Mouse (Mus musculus) kidney, adult 9 months (tissue): Measurements from ENCODE around the gene Aqp6.
A peak's percentile ranks its signal among the peaks of the same experiment; 100 is the strongest.

Source experiments
- DNase-seq: peaks from one replicate; pipeline ENCODE4 v3.0.0; 2022

The Aqp6 gene

DNA sequence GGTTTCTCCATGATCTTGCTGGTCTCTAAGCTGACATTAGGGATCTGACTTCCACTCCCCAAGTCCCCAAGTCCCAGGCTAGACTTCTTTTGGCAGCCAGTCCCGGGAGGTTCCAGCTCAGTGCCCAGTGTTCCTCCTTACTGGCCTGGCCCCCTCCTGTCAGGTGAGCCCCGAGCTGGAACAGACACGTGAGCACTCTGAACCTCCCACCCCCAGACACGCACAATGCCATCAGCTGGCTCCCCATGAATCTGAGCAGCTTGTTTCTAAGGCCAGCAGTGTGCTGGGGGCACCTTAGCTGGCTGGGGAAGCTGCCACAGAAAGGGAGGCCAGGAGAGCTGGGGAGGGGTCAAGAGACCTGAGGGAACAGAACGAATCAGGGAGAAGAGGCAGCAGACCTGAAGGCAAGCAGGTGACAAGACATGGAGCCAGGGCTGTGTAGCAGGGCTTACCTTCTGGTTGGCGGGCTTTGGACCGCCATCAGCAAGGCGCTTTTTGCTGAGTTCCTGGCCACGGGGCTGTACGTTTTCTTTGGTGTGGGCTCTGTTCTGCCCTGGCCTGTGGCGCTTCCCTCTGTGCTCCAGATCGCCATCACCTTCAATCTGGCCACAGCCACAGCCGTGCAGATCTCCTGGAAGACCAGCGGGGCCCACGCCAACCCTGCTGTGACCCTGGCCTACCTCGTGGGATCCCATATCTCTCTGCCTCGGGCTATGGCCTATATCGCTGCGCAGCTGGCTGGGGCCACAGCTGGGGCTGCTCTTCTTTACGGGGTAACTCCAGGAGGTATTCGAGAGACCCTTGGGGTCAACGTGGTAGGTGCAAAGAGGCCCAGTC lies at the start of gene Aqp6:
TSS of gene Aqp6 (plus strand) at position 415 of the 837 bp plus-strand sequence.
- DNase-seq, result no peak

DNA sequence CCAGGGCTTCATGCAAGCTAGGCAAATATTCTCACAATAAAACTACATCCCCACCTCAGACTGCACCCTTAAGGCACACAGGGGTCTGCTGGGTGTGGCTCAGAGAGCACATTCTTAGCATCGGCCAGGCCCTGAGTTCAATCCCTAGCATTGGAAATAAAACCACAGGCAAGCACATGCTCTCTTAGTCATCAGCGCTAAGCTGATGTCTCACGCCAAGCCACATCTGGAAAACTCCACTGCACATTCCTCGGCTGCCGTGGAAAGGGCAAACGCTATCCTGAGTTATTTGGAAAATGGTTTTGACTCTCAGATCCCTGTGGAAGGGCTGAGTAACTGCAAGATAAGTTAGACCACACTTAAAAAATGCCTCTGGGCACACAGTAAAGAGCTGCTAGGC lies 47.4 kb upstream of the Aqp6 start:
- DNase-seq, result no peak

- no peak for DNase-seq
Measured at GRCm38 (mm10) chr15:99558947-99559346, 42.3 kb upstream of the Aqp6 start.

DNA sequence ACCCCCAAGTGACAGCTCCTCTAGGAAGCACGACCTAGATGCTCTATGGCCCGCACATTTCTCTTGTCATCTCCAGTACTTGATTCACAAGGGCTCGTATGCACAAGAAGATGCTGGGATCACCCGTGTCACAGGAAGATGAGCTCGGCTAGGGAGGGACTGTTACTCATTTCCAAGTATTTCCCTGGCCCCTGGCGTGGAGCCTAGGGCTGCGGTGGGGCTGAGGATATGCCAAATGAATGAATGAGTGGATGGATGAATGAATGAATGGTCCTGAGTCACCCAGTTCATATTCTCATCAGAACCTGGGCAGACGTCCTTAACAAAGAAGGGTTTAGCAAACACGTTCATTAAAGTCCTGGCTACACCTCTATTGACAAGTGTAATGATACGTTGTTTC lies 41.0 kb upstream of the Aqp6 start:
- no peak for DNase-seq

DNA sequence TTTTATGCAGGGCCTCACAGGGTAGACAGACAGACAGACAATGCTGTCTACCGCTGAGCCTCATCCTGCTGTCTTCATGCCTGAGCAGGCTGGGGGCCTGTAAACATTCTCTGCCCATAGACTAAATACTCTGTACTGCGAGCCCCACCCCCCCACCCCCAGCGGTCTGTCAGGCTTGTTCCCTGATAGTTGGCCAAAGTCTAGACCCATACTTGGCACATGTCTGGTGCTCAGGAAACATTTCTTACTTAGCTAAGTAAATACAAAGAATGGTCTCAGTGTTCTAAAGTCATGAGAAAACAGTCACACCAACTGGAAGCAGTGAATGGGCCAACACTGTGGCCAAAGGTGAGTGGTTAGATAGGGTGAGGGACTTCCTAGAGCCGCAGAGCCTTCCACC lies 33.8 kb upstream of the Aqp6 start:
- DNase-seq, result peak; percentile 55

DNA sequence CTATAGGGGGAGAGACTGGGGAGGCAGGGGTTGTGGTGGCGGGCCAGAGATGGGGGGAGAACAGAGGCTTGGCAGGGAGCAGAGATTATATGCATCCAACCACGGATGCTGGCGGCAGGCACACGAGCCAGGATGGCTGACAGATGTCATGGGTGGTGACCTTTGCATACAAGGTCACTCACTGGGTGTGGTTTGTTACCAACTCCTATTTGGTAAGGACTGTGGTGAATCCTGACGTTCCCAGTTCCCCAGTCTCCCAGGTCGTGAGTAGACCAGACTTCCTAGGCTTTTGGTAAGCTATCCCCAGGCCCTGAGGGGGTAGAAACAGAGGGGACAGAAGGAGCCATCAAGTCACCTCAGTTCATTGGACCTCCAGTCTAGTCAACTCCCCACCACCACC lies 32.5 kb upstream of the Aqp6 start:
- DNase-seq, result no peak

- DNase-seq, result no peak
Measured at GRCm38 (mm10) chr15:99569123-99569522, 32.1 kb upstream of the Aqp6 start.

DNA sequence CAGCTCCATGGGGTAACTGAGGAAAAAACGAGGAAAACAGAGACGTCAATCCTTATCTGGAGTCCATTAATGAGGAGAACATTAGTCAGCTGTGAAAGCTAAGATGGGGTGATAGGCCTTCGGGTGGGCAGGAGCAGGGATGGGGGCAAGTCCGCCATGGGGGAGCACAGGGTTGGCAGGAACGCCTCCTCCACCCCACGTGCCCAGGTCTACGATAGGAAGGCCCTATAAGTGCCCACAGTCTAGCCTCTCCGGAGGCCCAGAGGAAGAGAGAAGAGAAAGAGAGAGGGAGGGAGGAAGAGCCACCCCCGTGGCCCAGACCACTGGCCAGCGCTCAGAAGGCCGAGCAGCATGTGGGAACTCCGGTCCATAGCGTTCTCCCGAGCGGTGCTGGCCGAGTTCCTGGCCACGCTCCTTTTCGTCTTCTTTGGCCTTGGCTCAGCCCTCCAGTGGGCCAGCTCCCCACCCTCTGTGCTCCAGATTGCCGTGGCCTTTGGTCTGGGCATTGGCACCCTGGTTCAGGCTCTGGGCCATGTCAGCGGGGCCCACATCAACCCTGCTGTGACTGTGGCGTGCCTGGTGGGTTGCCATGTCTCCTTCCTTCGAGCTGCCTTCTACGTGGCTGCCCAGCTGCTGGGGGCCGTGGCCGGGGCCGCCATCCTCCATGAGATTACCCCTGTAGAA lies 22.3 kb upstream of the Aqp6 start, which contains the start of gene Aqp2:
TSS of gene Aqp2 (plus strand) at position 254 of the 684 bp plus-strand sequence.
- DNase-seq, result peak; percentile 16

- DNase-seq, result peak; percentile 47
Measured at GRCm38 (mm10) chr15:99583463-99584344, 17.5 kb upstream of the Aqp6 start.

DNA sequence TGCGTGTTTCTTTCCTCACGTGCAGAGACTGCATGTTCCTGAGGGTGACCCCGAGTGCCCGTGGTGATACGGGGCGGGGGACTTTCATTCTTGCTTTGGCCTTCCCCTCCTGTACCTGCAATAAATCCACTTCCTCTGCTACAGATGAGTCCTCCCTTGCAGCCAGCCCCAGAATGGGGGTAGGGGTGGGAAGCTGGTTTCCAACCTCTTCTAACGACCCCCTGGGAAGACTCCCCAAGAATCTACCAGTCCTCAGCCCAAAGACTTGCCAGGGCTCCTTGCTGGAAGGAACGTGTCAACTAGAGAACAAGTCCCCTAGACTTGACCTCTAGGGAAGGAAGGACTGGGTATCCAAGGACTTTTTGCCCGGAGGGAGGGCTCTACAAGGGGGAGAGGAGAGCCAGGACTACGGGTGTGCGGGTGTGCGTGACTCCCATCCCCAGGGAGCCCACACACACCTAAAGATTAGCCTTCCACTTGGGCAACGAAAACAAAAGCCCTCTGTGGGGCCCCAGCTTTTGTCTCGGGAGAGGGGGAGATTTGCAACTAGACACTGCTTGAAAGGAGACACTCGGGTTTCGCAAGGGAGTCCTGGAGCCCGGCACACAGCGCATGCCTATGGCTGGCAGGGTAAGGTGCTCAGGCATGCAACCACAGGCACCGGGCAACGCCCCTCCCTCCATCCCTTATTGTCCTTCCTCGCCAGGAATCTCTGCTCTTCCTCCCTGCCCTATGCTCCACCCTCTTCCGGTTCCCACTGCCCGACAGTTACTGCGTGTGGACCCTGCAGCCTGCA lies 16.6 kb upstream of the Aqp6 start:
- no peak for DNase-seq

DNA sequence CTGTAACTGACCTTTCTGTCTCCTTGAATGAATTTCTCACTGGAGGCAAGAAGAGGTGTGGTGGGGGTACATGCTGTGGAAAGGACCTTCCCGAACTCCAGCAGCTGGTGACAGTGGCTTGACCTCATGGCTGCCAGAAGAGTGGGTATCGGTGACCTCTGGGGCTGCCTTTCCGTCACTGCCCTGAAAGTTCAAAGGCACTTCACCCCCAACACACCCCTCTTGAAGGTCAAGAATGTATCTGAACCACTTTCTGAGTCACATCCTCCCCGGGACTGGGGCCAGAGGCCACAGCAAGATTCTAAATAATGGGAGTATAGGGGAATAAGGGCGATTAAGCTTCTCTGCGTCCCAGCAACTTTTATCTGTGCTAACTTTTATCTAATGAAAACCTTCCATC lies 15.5 kb upstream of the Aqp6 start:
- DNase-seq, result no peak

DNA sequence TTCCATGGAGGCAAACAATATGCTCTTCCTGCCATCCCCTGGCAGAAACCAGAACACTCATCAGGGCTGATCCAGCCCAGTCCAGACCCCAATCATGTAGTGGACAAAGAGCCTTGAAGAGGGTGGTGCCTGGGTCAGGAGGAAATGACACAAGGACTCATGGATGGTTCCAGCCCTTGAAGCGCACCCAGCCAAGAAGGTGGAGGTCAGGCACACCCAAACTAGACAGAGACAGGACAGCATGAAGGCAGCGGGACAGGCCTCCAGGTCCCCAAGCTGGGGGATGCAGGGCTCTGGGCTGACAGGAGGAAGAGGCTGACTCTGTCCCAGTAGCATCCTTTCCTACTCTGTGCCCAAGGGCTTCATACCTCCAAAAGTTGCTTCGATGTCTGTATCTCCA lies 14.7 kb upstream of the Aqp6 start:
- DNase-seq, result no peak

DNA sequence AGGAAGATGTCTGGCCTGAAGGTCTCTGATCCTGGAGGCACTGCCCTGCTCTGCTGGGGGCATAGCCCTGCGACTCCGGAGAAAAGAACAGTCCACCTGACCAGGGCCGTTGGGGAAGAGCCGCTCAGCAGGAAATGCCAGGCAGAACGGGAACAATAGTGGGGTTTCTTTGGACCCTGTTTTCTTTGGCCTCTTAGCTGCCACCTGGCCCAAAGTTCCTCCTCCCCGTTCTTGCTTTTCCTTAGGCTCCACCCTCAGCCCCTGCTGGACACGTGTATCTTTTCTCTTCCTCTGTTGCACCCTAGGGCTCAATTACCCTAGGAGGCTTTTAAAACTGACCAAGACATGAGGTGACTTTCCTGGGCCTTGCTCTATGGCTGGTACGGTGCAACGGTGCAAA lies 12.0 kb upstream of the Aqp6 start:
- no peak for DNase-seq

DNA sequence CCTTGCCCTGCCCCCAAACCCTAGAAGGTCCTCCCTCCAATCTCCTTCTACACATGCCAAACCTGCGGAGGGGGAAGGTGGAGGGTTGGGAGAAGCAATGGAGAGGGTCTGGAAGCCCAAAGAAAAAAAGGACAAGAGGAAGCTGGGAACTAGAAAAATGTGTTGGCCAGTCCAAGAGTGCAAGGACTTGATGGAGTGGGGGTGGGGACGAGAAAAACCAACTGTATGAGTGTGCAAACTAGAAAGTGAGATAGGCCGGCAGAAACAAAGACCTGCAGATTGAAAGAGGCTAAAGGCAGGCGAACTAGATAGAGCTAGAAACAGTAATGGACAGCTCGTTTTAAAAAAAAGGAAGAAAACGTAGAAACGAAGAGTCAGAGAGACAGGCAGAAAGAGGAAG lies 11.5 kb upstream of the Aqp6 start:
- no peak for DNase-seq

DNA sequence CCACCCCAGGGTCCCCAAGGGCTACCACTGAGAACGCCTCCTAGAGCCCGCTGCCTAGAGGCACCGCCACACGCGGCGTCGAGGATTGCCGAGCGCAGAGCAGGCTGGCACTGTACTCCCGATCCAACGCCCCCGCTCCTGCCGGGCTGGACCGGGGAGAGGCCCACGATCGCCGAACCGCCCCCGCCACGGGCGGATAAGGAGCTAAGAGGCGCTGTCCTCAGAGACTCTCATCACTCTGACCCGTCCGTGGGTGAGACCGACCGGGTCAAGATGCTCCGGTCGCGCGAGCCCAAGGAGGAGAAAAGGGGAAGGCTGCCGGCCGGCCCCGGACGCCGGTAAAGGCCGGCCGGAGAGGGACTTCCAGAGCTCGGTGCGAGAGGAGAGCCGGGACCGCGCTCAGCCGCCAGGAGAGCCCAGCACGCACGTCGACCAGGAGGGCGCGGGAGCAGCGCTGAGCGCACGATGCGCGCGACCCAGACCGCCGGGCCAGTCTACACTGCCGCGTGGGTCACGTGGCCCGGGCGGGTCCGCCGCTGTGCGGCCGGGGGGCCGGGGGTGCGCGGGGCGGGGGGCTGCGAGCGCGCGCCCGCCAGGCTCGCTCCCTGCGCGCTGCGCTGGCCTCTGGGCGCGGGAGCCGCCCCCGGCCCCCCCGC lies 10.6 kb upstream of the Aqp6 start, which contains the start of gene Aqp5:
TSS of gene Aqp5 (plus strand) at position 354 of the 656 bp plus-strand sequence.
- no peak for DNase-seq

GRCm38 (mm10) chr15:99592177-99592576 lies 9.0 kb upstream of the Aqp6 start:
- DNase-seq, result no peak

DNA sequence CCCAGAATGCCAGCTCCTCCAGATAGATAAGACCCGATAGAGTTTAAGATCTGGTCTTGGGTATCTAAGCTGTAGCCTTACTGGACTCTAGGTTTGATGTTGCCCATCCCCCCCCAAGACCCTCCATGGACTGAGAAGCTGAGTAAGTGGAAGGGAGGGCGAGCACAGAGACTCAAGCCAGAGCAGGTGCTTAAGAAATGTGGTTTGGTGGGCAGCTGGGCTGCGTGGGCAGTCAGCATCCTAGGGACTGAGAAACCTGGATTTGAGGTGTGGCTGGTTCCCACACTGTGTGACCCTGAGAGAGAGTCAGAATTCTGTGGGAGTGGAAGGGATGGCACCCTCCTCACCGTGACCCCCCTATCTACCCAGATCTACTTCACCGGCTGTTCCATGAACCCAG lies 8.3 kb upstream of the Aqp6 start:
- no peak for DNase-seq

GRCm38 (mm10) chr15:99594951-99595350 lies 6.2 kb upstream of the Aqp6 start:
- DNase-seq, result no peak

GRCm38 (mm10) chr15:99596056-99596687 lies 5.0 kb upstream of the Aqp6 start:
- peak; percentile 84 for DNase-seq

DNA sequence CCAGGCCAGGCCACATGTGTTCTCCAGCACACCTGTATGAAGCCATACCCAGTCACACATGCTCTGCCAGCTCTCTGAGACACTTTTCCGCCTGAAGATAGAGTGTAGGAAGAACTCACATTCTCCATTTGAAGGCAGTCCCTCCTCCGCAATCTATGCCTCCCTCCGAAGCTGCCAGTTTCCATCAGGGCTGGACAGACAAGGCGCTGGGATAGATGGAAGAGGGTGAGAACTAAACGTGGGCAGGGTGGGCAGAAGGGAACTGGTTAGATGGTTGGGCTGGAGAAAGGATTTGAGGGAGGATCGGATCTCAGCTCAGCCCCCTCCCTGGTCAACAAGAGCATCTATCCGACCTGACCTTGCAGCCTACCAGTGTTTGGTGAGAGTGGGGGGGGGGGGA lies 4.4 kb upstream of the Aqp6 start:
- DNase-seq, result no peak

GRCm38 (mm10) chr15:99597596-99597995 lies 3.6 kb upstream of the Aqp6 start:
- DNase-seq, result no peak
